Mouse (Mus musculus): ENCODE data around the gene Golm1. TPM values are rescaled to one million over a fixed set of nuclear protein-coding genes. Genes with fewer than 3 reads are reported as not detected.

Golm1 gene
- total and polyA plus RNA-seq, 2 experiments from 2014 or later, result 17.9 to 20.2 TPM

DNA sequence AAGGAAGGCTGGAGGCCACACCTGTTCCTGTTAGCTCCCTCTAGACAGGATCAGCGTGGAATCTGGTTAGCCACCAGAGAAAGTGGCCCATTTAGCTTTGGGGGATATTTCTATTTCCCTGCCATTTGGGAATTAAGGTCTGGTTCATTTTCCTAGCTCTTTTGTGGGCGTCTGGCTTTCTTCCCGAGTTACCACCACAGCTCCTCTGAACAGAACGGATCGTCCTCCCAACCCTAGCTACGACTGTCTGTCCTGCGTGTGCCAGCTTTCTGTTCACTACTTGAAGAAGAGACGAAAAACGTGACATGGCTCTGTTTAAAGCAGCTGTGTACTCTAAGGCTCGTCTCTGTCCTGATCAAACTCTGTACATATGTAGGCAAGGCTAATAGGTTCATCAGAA lies 5.7 kb downstream of the Golm1 start:
- no peak for DNase-seq (ENCODE audit: low spot score)
- no peak for ATAC-seq
- H3K27me3 ChIP-seq (ENCODE audit: insufficient read depth, low read length), result no peaks in the 10 kb centered on the region
- 77% methylated on average over 10 of the region's 10 CpGs for WGBS
- no peak overlapping the region for H3K9ac ChIP-seq (replicated peaks; ENCODE audit: low read length)
- TF ChIP-seq CTCF (IDR thresholded peaks at IDR 0.05; ENCODE audit: low read depth), result no peak
- H3K27ac ChIP-seq, result no peak overlapping the region
- 0 out of 2 replicates have a peak, but pooled peaks cover 3% of the 10 kb centered on the region for H3K4me1 ChIP-seq (ENCODE audit: insufficient read depth, low read length)
- H3K36me3 ChIP-seq (ENCODE audit: insufficient read depth, low read length), result no peaks in the 10 kb centered on the region
- H3K4me2 ChIP-seq (ENCODE audit: low read depth, low read length), result no peak overlapping the region
- no peaks in the 10 kb centered on the region for H3K9me3 ChIP-seq (ENCODE audit: low read length)
- H3K4me3 ChIP-seq (ENCODE audit: low read length), result no peak overlapping the region

DNA sequence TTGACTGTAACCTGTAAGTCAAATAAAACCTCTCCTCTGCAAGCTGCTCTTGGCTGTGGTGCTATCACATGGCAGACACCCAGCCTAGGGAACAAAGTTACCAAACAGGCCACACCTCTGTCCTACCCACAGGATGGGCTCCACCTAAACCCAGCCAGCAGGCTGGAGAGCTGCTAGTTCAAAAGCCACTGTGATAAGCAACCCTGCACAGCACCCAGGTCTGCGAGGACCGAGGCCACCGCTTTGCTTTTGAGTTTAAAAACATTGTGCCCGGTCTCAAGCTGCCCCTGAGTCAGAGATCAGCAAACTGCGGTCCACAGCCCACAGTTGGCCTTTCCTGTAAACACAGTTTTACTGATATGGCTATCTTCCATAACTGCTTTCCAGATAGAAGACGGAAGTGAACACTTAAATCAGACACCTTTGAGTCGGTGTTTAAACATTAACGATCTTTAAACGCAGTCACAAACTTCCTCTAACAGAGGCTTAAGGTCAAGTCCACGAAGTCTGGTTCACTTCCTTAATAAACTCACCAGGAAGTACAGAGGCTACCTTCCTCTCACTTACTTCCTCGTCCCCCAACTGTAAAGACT lies 7.0 kb downstream of the Golm1 start:
- Histone ChIP-seq H3K27me3 (ENCODE audit: insufficient read depth, low read length) (no peaks in the 10 kb centered on the region), H3K9me3 (ENCODE audit: low read length) (no peaks in the 10 kb centered on the region), H3K4me3 (ENCODE audit: low read length) (no peak overlapping the region), H3K4me1 (ENCODE audit: insufficient read depth, low read length) (0 out of 2 replicates have a peak, but pooled peaks cover under 1% of the 10 kb centered on the region), H3K36me3 (ENCODE audit: insufficient read depth, low read length) (no peaks in the 10 kb centered on the region; the same call in 1 of the 2 replicates), H3K4me2 (ENCODE audit: low read depth, low read length) (no peak overlapping the region), H3K27ac (no peak overlapping the region), H3K9ac (replicated peaks; ENCODE audit: low read length) (no peak overlapping the region)
- ATAC-seq (no peak), DNase-seq (ENCODE audit: low spot score) (no peak)
- 84% methylated on average over 11 of the region's 11 CpGs for WGBS
- TF ChIP-seq CTCF (IDR thresholded peaks at IDR 0.05; ENCODE audit: low read depth), result no peak

DNA sequence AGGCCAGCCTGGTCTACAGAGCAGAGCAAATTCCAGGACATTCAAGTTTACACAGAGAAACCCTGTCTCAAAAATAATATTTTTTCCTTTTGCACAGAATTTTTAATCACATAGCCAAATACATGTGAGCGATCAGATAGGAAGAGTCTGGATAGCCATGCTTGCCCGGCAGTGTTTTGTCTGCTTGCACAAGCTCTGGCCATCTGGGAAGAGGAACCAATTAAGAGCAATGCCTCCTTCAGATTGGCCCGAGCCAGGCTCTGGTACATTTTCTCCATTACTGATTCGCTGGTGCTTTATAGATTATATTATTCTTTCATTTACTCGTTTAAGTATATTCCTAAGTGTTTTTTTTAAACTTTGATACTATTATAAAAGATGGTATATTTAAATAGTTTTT lies 7.8 kb downstream of the Golm1 start:
- Histone ChIP-seq H3K4me2 (ENCODE audit: low read depth, low read length) (no peak overlapping the region), H3K9me3 (ENCODE audit: low read length) (no peaks in the 10 kb centered on the region), H3K4me3 (ENCODE audit: low read length) (no peak overlapping the region), H3K9ac (replicated peaks; ENCODE audit: low read length) (no peak overlapping the region), H3K27ac (no peak overlapping the region), H3K4me1 (ENCODE audit: insufficient read depth, low read length) (no peaks in the 10 kb centered on the region), H3K27me3 (ENCODE audit: insufficient read depth, low read length) (no peaks in the 10 kb centered on the region), H3K36me3 (ENCODE audit: insufficient read depth, low read length) (no peaks in the 10 kb centered on the region; the same call in none of the 2 replicates)
- ATAC-seq (no peak), DNase-seq (ENCODE audit: low spot score) (no peak)
- no peak for TF ChIP-seq CTCF (IDR thresholded peaks at IDR 0.05; ENCODE audit: low read depth)
- 79% methylated on average over 5 of the region's 5 CpGs for WGBS

DNA sequence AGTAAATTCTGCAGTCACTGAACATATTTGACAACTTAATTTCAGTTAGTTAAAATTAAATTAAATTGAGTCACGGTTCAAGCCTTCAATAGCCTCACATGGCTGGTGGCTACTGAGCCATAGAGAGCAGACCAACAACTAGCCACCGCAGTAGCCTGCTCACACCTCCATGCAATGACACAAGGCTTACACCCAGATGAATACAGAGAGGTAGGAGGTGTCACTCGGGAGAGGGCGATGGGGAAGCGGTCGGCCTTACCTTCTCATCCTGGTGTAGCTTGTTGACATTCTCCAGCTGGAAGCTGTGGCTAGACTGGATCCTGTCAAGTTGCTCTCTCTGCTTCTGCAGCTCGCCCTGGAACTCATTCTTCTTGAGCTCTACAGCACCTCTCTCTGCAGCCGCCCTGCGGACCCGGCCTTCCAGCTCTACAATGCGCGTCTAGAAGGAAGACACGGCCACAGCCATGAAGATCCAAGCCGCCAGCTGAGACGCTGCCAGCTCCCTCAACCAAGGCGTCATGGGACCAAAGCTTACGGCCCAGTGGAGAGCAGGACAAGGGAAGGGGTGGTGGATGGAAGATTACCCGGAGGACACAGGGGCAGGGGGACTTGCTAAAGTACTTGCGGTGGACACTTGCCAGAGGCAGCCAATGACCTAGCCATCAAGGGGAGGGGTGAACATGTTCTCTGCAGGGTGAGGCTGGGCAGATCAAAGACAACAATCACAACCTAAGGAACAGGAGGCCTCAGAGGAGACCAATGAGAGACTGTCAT lies 11.5 kb downstream of the Golm1 start:
- Histone ChIP-seq H3K36me3 (ENCODE audit: insufficient read depth, low read length) (no peaks in the 10 kb centered on the region; the same call in none of the 2 replicates), H3K27me3 (ENCODE audit: insufficient read depth, low read length) (no peaks in the 10 kb centered on the region), H3K9ac (replicated peaks; ENCODE audit: low read length) (no peak overlapping the region), H3K4me2 (ENCODE audit: low read depth, low read length) (no peak overlapping the region), H3K9me3 (ENCODE audit: low read length) (no peaks in the 10 kb centered on the region), H3K4me1 (ENCODE audit: insufficient read depth, low read length) (no peaks in the 10 kb centered on the region), H3K4me3 (ENCODE audit: low read length) (no peak overlapping the region), H3K27ac (no peak overlapping the region)
- ATAC-seq (no peak), DNase-seq (ENCODE audit: low spot score) (no peak)
- 93% methylated on average over 19 of the region's 19 CpGs for WGBS
- TF ChIP-seq CTCF (IDR thresholded peaks at IDR 0.05; ENCODE audit: low read depth), result no peak

DNA sequence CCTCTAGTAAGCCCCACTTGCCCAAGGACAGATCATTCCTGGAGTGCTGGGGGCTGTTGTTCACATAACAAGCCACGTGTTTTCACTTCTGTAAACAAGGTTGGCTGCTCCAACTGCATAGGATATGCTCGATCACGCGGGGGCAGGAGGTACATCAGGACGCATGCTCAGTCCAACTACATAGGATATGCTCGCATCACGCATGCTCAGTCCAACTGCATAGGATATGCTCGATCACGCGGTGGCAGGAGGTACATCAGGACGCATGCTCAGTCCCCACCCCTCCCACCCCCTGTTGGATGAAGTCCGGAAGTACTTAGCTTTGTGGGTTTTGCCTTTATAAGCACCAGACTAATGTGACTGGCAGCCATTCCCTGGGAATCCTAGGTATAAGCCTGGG lies 13.6 kb downstream of the Golm1 start:
- Histone ChIP-seq H3K4me2 (ENCODE audit: low read depth, low read length) (no peak overlapping the region), H3K27me3 (ENCODE audit: insufficient read depth, low read length) (no peaks in the 10 kb centered on the region), H3K4me1 (ENCODE audit: insufficient read depth, low read length) (no peaks in the 10 kb centered on the region), H3K9me3 (ENCODE audit: low read length) (no peaks in the 10 kb centered on the region), H3K9ac (replicated peaks; ENCODE audit: low read length) (no peak overlapping the region), H3K27ac (no peak overlapping the region), H3K36me3 (ENCODE audit: insufficient read depth, low read length) (no peaks in the 10 kb centered on the region; the same call in none of the 2 replicates), H3K4me3 (ENCODE audit: low read length) (no peak overlapping the region)
- 97% methylated on average over 12 of the region's 12 CpGs for WGBS
- no peak for DNase-seq (ENCODE audit: low spot score)
- TF ChIP-seq CTCF (IDR thresholded peaks at IDR 0.05; ENCODE audit: low read depth), result no peak
- ATAC-seq, result no peak

DNA sequence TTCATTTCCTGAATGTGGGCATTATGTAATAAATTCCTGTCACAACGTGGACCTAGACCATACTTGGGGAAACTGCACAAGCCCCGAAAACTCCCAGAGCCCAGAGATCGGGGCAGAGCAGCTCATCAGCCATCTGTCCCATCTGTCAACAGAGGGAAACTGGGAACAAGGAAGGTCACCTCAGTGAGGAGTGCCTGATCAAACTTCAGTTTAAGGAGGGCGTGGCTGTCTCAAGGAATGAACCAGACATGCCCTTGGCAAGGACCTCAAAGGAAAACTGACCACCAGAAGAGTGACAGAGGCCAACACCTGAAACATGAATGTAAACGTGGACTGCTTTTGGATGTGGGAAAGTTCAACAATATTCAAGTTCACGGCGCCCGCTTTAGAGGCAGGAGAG lies 14.2 kb downstream of the Golm1 start:
- DNase-seq (ENCODE audit: low spot score), result no peak
- Histone ChIP-seq H3K27ac (no peak overlapping the region), H3K9me3 (ENCODE audit: low read length) (no peaks in the 10 kb centered on the region), H3K27me3 (ENCODE audit: insufficient read depth, low read length) (no peaks in the 10 kb centered on the region), H3K9ac (replicated peaks; ENCODE audit: low read length) (no peak overlapping the region), H3K4me1 (ENCODE audit: insufficient read depth, low read length) (no peaks in the 10 kb centered on the region), H3K36me3 (ENCODE audit: insufficient read depth, low read length) (no peaks in the 10 kb centered on the region; the same call in none of the 2 replicates), H3K4me3 (ENCODE audit: low read length) (no peak overlapping the region), H3K4me2 (ENCODE audit: low read depth, low read length) (no peak overlapping the region)
- no peak for ATAC-seq
- TF ChIP-seq CTCF (IDR thresholded peaks at IDR 0.05; ENCODE audit: low read depth), result no peak
- 85% methylated on average over 8 of the region's 8 CpGs for WGBS

DNA sequence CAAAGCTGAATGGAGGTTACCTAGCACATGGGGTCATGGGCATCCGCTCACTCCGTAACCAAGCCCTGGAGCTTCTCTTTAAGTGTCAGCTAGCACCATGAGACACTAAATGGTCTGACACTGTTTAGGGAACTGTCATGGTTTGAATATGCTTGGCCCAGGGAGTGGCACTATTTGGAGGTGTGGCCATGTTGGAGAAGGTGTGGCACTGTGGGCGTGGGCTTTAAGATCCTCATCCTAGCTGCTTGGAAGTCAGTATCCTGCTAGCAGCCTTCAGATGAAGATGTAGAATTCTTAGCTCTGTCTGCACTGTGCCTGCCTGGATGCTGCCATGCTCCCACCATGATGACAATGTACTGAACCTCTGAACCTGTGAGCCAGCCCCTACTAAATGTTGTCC lies 15.2 kb downstream of the Golm1 start:
- Histone ChIP-seq H3K4me3 (ENCODE audit: low read length) (no peak overlapping the region), H3K4me1 (ENCODE audit: insufficient read depth, low read length) (no peaks in the 10 kb centered on the region), H3K9me3 (ENCODE audit: low read length) (no peaks in the 10 kb centered on the region), H3K9ac (replicated peaks; ENCODE audit: low read length) (no peak overlapping the region), H3K27ac (no peak overlapping the region), H3K4me2 (ENCODE audit: low read depth, low read length) (no peak overlapping the region), H3K27me3 (ENCODE audit: insufficient read depth, low read length) (no peaks in the 10 kb centered on the region), H3K36me3 (ENCODE audit: insufficient read depth, low read length) (no peaks in the 10 kb centered on the region; the same call in none of the 2 replicates)
- no peak for TF ChIP-seq CTCF (IDR thresholded peaks at IDR 0.05; ENCODE audit: low read depth)
- no peak for ATAC-seq
- DNase-seq (ENCODE audit: low spot score), result no peak
- WGBS, result 99% methylated on average over 3 of the region's 3 CpGs
